Mouse (Mus musculus): ENCODE results near the gene Ap1ar. TPM values are rescaled to one million over a fixed set of nuclear protein-coding genes. Genes with fewer than 3 reads are reported as not detected.

Ap1ar gene
- total RNA-seq, 2 experiments from 2014 or later = 25.9 to 30.3 TPM

DNA sequence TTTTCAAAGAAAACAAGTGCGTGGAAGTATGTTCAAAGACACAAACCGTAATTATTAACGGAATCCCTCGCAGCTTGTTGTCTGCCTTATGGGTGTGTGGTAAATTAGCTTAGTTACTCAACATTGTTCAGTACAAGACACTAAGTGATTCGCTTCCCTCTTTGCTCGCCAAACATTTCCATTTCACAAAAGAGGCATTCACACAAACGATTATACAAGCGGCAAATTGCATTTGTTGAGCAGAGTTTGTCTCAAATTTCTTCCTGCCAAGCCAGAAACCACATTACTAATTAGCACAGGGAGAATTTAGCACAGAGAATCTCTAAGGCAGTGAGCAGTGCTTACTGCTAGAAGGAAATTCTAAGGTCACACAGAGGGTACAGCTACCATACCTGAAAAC, 4.6 kb upstream of the Ap1ar start:
- no peak for DNase-seq

DNA sequence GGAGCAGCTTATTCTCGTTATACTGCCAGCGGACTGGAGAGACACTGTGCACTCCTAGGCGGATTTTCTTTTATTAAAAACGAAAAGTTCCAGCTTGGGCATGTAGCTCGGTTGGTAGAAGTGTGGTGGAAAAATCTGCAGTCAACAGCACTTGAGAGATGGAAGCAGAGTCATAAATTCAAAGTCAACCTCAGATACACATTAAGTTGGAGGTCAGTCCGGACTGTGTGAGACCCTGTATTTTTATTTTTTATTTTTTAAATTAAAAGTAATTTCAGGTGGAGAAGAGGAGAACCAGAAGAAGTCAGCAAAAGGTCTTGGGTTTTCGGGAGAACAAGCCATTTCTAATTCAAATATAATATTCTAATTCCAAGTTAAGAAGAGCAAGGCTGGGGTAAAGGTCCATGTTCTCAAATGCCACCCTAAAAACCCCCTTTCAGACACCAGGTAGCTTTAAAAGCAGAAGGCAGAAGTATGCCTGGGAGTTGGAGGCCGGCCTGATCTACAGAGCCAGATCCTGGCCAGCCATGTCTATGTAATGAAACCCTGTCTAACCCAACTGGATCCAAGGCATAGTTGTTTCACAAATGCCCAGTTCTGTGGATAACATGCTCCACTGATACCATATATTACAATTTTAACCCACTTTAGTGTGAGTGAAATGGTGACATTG, 785 bp upstream of the Ap1ar start:
- no peak for DNase-seq

- DNase-seq = no peak
These were observed 547 bp downstream of the Ap1ar start for GRCm38 (mm10) chr3:127836798-127837153.

DNA sequence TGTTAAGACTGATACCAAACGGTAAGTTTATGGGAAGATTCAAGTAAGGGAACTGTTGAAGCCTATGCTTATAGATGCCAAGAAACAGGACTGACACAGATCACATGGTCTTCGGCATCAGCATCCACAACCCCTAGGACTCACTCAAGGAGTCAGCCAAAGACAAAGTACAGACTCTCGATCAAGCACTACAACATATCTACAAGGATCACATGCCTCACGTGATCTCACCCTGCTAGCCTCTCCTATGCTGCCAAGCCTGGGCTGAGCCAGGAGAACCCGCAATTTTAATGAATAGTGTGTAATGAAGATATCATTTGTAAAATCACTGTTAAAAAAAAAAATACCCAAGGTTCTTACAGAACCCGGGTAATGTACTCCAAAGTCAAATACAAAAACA, 1.7 kb downstream of the Ap1ar start:
- DNase-seq = no peak

- no peak for DNase-seq
These were observed 3.3 kb downstream of the Ap1ar start for GRCm38 (mm10) chr3:127834040-127834439.

DNA sequence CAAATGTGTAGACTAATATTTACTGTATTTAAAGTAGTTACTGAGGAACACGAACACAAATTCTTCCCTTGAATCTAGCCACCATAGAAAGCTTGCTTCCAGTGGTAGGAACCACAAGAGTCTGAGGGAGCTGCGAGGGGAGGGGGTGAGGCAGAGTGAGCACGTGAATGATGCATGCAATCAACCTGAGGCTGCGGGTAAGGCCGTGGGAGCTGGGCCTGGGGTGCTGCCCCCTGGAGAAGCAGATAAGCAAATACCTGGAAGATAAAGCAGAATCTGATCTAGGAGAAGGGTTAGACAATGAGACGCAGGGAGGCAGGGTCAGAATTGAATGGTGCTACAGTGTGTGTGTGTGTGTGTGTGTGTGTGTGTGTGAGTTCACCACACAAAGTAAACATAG, 6.2 kb downstream of the Ap1ar start:
- no peak for DNase-seq

GRCm38 (mm10) chr3:127830183-127830582, 7.1 kb downstream of the Ap1ar start:
- no peak for DNase-seq

DNA sequence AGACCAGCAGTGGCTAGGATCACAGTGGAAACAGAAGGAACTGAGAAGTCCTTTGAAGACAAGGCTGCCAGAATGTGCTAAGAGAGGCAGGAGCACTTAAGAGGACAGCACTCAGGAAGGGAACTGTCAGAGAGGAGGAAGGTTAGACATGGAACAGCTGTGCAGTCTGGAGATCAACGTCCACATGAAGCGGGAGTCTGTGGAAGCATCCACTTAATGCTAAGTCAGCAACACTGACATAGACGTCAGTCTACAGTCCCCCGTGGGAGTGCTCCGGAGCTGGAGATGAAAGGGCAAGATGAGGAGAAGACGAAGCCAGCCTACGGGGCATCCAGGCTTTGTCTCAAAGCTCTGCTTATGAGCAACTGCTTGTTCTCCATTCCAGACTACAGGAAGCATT, 10.2 kb downstream of the Ap1ar start:
- no peak for DNase-seq

- DNase-seq = no peak
These were observed 10.8 kb downstream of the Ap1ar start for GRCm38 (mm10) chr3:127826503-127826902.

DNA sequence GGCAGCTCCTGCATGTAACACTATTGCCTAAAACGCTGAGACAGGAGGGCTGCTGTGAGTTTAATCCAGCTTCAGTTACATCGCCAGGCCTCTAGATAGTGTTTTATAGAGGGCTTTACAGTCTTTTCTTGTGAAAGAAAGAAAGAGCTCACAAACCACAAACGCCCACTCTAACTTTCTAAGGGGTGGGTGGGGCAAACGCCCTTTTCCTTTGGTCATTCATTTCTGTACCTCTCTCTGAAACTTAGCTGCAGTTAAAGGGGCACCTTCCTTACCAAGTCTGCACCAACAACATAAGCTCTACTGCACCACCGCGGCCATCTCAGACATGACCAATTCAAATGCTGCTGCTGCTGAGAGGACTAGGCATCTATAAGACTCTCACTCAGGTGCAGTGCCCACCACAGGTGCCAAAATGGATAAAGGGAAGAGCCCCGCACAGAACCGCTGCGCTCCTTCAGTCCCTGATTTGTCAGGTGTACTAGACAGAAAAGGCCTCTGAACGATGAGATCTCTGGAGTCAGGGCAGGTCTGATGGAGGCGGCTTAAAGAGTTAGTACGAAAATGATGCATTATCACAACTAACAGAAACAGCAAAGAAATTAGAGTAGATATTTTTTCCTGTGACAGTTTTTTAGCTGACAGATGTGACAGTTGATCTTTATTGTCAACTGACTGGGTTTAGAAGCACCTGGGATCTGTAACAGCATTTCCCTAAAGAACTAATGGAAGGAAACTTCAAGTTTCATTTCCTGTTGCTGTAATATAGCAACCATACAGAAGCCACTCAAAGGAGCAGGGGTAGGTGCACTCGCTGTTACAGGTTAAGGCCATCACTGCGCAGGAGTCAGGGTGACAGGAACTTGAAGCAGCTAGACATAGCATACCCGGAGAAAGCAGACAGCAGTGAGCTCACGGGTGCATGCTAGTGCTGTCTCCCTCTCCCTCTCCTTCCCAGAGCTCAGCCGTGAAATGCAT, 13.1 kb downstream of the Ap1ar start:
- no peak for DNase-seq

- no peak for DNase-seq
These were observed 16.1 kb downstream of the Ap1ar start for GRCm38 (mm10) chr3:127821209-127821608.

DNA sequence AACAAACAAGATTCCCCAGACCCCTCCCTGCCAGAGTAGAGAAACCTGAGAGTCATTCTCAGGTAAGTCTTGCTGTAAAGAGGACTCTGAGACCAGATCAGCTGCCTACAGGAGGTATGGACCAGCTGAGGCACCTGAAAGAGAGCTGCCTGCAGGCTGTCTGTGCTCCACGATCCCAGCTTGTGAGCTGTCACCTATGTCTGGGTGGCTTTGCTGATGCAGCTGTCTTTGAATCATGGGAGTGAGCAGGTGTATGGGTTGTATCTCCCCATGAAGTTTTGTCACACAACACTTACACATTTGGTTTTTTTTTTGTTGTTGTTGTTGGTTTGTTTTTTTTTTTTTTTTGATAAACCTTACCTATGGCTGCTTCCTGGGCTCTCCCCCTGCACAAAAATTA, 16.9 kb downstream of the Ap1ar start:
- no peak for DNase-seq

DNA sequence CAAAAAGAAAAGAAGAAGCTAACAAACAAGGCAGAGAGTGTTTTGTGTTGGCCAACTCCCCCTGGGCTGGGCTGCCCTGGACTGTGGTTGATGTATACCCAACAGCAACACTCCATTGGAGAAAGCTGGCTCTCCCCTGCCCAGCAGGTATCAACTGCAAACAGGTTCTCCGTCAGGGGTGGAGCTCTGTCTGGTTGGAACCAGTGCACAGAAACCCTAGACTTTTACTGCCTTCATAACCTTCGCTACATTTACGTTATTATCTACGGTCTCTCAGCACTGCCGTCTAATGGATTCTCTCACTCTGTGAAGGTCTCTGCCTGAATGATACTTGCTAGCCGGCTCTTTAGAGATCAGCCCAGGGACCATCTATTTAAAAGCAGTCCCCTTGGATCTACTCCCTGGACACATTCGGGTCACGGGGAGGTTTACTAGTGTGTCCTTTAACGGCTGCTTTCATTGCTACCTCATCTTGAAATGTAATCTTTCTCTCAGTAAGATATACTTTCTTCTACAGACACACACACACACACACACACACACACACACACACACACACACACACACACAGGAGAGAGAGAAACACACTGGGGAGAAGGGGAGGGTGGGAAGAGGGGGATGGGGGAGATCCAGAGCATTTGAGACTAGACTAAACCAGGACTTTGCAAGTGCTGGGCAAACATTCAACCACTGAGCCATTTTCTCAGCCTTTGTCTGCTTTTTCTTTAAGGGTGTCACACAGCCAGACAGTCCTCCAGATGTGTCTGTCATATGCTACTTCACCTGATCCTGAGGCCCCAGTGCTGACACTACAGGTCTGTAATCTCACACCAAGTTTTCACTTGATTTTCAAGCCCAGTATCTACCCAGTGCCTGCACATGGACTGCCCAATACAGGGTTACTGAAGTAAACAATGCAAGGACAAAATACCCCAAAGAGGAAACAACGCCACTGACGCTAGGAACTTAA, 18.3 kb downstream of the Ap1ar start:
- no peak for DNase-seq

- DNase-seq = no peak
These were observed 20.1 kb downstream of the Ap1ar start for GRCm38 (mm10) chr3:127817120-127817683.

DNA sequence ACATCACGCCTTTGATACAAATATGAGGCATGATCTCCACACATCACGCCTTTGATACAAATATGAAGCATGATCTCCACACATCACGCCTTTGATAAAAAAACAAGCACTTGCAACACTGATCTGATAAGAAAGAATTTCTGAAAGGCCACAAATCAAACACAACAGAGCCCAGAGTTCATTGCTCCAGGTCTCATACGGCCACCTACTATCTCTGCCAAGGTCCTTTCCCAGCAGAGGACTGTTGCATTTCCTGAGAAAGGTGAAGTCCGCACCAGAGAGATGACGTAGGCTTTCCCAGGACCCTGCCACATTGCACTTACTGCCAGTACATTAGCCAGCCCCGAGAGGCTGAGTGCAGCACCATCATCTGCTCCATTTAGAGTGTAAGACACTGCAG, 28.2 kb downstream of the Ap1ar start:
- DNase-seq = no peak

GRCm38 (mm10) chr3:127807846-127808245, 29.5 kb downstream of the Ap1ar start:
- no peak for DNase-seq

DNA sequence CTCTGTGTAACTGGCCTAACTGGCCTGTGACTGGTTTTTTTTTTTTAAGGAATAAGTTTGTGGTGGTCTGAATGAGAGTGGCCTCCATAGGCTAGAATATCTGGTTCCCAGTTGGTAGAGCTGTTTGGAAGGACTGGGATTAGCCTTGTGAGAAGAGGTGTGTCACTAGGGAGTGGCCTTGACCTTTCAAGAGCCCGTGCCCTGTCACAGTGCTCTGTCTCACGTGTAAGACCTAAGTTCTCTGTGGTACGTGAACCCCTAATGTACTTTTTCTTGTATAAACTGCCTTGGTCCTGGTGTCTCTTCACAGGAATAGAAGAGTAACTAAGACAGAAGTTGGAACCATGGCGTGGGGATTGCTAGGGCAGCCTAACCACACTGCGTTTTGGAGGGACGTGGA, 31.3 kb downstream of the Ap1ar start:
- DNase-seq = no peak

- DNase-seq = no peak
These were observed 32.3 kb downstream of the Ap1ar start for GRCm38 (mm10) chr3:127805071-127805470.

GRCm38 (mm10) chr3:127804439-127804838, 32.9 kb downstream of the Ap1ar start:
- DNase-seq = no peak

DNA sequence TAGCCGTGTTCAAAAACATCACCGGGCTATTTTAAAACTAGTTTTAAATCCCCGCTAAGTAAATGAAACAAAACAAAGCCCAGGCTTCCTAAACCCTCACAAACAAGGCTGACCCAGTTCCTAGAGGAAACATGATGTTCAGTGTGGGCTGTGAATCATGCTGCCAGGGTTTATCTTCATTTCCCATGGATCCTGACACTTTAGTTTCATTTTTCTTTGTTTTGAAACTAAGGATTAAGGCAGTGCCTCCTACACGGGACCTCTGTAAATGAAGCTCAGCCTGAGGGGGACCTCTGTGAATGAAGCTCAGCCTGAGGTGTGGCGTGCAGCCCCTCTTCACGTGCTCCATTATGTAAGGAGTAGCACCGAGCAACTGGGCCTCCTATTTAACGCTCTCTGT, 34.5 kb downstream of the Ap1ar start:
- DNase-seq = no peak

DNA sequence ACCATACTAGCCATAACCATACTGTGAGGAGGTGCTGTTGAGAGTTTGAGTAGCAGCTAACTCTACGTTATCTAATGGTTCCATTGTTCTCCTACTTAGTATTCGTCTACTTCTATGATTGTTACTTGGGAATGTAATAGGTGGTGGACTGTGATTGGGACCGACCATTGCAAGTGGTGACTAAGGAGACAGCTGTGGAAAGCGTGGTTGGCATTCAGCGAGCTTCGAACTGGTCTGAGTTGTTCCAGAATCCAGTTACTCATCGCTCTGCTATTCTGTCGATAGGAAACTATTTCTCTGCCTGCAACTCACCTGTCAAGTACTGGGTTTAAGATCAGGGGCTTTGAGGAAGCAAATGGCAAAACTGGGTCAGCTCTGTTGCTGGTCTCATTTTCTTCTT, 36.2 kb downstream of the Ap1ar start:
- no peak for DNase-seq

GRCm38 (mm10) chr3:127796271-127796670, 41.1 kb downstream of the Ap1ar start:
- DNase-seq = no peak
